Mouse (Mus musculus) forebrain, postnatal 0 days (tissue): Measurements from ENCODE around the gene Actn3. TPM values are rescaled to one million over a fixed set of nuclear protein-coding genes. Genes with fewer than 3 reads are reported as not detected.
A peak's percentile ranks its signal among the peaks of the same experiment; 100 is the strongest.

ENCODE experiments used
- ATAC-seq: fragments of 200-750 bp; cut with Nextera tagmentation; 2 replicates; pipeline ENCODE4 v1.8.0; 2017; ENCODE audit warnings: mild to moderate bottlenecking, moderate library complexity
- DNase-seq: peaks from one replicate; pipeline ENCODE4 v3.0.0-alpha.2; 2015
- H3K27ac ChIP-seq: fragments of 300-500 bp; sonication (generic); 2 replicates; pipeline ENCODE4 v1.5.1; 2014; ENCODE audit warnings: low read depth, mild to moderate bottlenecking, antibody characterized with exemption, low read length, moderate library complexity, mixed read lengths
- H3K27me3 ChIP-seq: fragments of 300-500 bp; sonication (generic); 2 replicates; pipeline ENCODE4 v1.6.1; 2014; ENCODE audit warnings: mild to moderate bottlenecking, low read length, mixed read lengths; ENCODE audit not compliant: insufficient read depth
- H3K36me3 ChIP-seq: fragments of 300-500 bp; sonication (generic); 2 replicates; pipeline ENCODE4 v1.6.1; 2014; ENCODE audit warnings: mild to moderate bottlenecking, moderate library complexity; ENCODE audit not compliant: insufficient read depth
- H3K4me1 ChIP-seq: fragments of 300-500 bp; sonication (generic); 2 replicates; pipeline ENCODE4 v1.6.1; 2014; ENCODE audit warnings: antibody characterized with exemption; ENCODE audit not compliant: insufficient read depth
- H3K4me2 ChIP-seq: fragments of 300-500 bp; sonication (generic); 2 replicates; pipeline ENCODE4 v1.6.1; 2014; ENCODE audit warnings: low read depth, mild to moderate bottlenecking, moderate library complexity
- H3K4me3 ChIP-seq: fragments of 300-500 bp; sonication (generic); 2 replicates; pipeline ENCODE4 v1.5.1; 2014; ENCODE audit warnings: low read depth, low read length, mixed read lengths
- H3K9ac ChIP-seq: fragments of 300-500 bp; sonication (generic); 2 replicates; pipeline ENCODE4 v1.6.1; 2014; ENCODE audit warnings: mild to moderate bottlenecking
- H3K9me3 ChIP-seq: fragments of 300-500 bp; sonication (generic); 2 replicates; pipeline ENCODE4 v1.6.1; 2016; ENCODE audit warnings: low read length
- CTCF ChIP-seq: sonication (generic); IDR thresholded peaks from 2 replicates; pipeline ENCODE4 v1.5.1; 2016; ENCODE audit warnings: antibody characterized with exemption, control low read depth, low read depth
- WGBS: fragments of 180-500 bp; shearing (Covaris S2); extraction: QIAGEN DNeasy Blood & Tissue Kit; methylation state at CpG from one replicate; pipeline ENCODE4 v1.1.7; 2014; 5-methylcytosine and 5-hydroxymethylcytosine counted together
- polyA plus RNA-seq: library from polyadenylated mRNA; unstranded; fragments of >200 nt; fragmentation: Nextera tagmentation; extraction: Ambion mirVana; gene quantifications from 2 replicates; pipeline ENCODE4 v1.2.1, GENCODE M21; 2015
- total RNA-seq: library from RNA; depleted of rRNA; stranded (reverse); fragments of >200 nt; gene quantifications from 2 replicates; pipeline ENCODE4 v1.2.3, GENCODE M21; 2014; rRNA removed

Gene Actn3
- total RNA-seq: 2.6 and 5.1 TPM in 2 replicates
- polyA plus RNA-seq: 1.8 and 2.2 TPM in 2 replicates

DNA sequence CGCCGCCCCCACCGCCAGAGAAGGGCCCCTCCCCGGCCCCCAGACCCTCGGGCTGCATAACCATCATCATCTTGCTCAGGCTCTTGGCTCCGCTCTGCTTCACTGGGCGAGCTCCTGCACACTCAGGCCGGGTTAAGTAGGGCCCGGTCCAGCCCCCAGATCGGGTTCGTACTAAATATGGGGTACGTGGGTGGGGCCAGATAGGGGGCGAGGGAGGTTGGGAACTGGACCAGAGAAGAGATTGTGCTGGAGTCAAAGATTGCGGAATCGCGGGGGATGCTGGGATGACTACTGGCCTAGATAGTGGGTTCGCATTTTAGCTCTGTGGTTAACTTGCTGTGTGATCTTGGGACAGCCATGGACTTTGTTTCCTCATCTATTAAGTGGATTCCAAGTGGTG lies at the start of gene Actn3:
Gene Actn3, minus strand, starts transcription at position 125 of the 400 bp plus-strand sequence.
- H3K27me3 ChIP-seq: no peaks in the 10 kb centered on the region
- peak within 1 kb of the TSS; percentile 72 for H3K27ac ChIP-seq
- peak within 1 kb of the TSS; percentile 82 for H3K4me3 ChIP-seq
- no peaks in the 10 kb centered on the region for H3K4me1 ChIP-seq
- H3K36me3 ChIP-seq: no peaks in the 10 kb centered on the region
- WGBS: 5% methylated on average over 17 of the region's 17 CpGs
- peak within 1 kb of the TSS; percentile 74 for H3K9ac ChIP-seq
- H3K4me2 ChIP-seq: peak within 1 kb of the TSS; percentile 80
- TF ChIP-seq CTCF: no peak
- no peak; the same call in 1 of the 2 replicates for ATAC-seq
- H3K9me3 ChIP-seq: no peaks in the 10 kb centered on the region
- DNase-seq: no peak

DNA sequence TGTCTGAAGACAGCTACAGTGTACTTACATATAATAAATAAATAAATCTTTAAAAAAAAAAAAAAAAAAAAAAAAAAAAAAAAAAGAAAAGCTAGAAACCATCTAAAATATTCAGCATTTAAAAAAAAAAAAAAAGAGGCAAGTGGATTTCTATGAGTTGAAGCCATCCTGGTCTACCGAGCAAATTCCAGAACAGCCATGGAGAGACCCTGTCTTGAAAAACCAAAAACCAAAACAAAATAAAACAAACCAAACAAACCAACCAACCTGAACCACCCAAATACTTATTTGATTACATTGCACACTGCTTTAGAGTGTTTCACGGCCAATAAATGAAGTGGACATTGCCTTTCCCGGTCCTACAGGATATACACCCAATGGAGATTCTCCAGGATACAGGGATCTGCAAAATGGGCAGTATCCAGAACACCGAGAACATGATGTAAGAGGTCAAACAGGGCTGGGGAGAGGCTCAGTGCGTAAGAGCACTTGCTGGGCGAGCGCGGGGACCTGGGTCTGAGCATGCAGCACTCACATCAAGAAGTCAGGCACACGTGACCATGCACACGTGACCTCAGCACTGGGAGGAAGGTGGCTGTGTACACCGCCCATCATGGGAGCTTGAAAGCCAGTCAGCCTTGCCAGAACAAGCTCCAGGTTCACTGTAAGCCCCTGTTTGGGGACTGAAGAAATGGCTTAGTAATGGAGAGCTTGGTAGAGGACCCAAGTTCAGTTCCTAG lies 47.6 kb upstream of the Actn3 start:
- no peak for ATAC-seq
- H3K4me3 ChIP-seq: no peak overlapping the region
- no peak overlapping the region for H3K4me2 ChIP-seq
- peaks cover 41% of the 10 kb centered on the region for H3K36me3 ChIP-seq
- no peaks in the 10 kb centered on the region for H3K27me3 ChIP-seq
- no peak overlapping the region for H3K27ac ChIP-seq
- 97% methylated on average over 11 of the region's 11 CpGs for WGBS
- no peak for DNase-seq
- no peak overlapping the region for H3K9ac ChIP-seq
- TF ChIP-seq CTCF: no peak
- H3K4me1 ChIP-seq: 0 out of 2 replicates have a peak, but pooled peaks cover 8% of the 10 kb centered on the region
- H3K9me3 ChIP-seq: no peaks in the 10 kb centered on the region

DNA sequence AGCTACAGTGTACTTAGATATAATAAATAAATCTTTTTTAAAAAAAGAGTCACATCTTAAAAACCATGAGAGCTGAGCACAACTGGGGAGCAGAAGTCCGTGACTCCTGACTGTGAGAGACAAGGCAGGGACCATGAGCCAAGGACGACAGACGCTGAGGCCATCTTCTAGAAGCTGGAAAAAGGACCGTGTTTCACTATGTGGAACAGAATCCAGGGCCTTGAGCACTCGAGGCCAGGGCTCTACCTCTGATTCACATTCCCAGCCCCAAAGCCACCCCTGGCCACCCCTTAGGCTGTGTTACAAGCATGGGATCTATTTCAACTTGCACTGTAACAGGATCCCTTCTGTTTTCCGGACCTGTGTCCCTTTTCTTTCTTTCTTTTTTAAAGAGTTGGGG lies 41.9 kb upstream of the Actn3 start:
- H3K9me3 ChIP-seq: no peaks in the 10 kb centered on the region
- no peaks in the 10 kb centered on the region for H3K27me3 ChIP-seq
- H3K4me2 ChIP-seq: no peak overlapping the region
- TF ChIP-seq CTCF: no peak
- ATAC-seq (no peak), DNase-seq (no peak)
- H3K36me3 ChIP-seq: peaks cover 91% of the 10 kb centered on the region
- 83% methylated on average over 6 of the region's 6 CpGs for WGBS
- no peaks in the 10 kb centered on the region for H3K4me1 ChIP-seq
- H3K27ac ChIP-seq: no peak overlapping the region
- no peak overlapping the region for H3K4me3 ChIP-seq
- no peak overlapping the region for H3K9ac ChIP-seq

- Histone ChIP-seq H3K4me3 (no peak overlapping the region), H3K4me1 (no peaks in the 10 kb centered on the region), H3K9me3 (no peaks in the 10 kb centered on the region), H3K27me3 (no peaks in the 10 kb centered on the region), H3K27ac (no peak overlapping the region), H3K4me2 (no peak overlapping the region), H3K9ac (no peak overlapping the region), H3K36me3 (peaks cover 96% of the 10 kb centered on the region)
- no peak for DNase-seq
- TF ChIP-seq CTCF: no peak
- WGBS: 91% methylated on average over 10 of the region's 10 CpGs
- no peak for ATAC-seq
Observed at GRCm38 (mm10) chr19:4916827-4917226, 39.1 kb upstream of the Actn3 start.

DNA sequence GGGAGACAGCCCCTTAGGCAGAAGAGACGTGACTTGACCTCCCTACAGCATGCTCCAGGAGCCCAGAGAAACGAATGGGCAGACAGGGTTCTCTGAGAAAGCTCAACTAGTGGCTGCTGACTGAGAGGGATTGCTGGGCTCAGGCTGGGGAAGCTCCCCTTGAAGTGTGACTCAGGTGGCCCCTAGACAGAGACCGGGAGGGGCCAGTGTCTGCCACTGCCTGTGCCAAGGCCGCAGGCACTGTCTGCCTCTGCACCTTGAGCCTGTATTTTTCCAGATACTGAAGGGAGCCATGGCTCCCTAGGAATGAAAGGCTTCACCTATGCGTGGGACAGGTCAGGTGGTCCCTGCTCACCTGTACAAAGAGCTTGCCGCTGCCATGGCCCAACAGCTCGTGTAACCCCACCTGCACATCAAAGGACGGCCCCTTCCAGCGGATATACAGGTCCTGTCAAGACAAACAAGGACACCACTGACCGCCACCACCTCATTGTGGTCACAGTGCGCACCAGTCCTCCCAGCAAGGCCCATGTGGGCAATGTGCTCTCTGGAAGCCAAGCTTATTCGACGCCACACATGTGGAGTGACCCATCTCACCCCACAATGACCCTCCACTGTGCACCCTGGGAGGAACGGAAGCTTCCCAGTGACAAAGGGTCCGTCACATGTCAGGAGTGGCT lies 38.4 kb upstream of the Actn3 start:
- TF ChIP-seq CTCF: no peak
- H3K9ac ChIP-seq: no peak overlapping the region
- no peak overlapping the region for H3K4me2 ChIP-seq

DNA sequence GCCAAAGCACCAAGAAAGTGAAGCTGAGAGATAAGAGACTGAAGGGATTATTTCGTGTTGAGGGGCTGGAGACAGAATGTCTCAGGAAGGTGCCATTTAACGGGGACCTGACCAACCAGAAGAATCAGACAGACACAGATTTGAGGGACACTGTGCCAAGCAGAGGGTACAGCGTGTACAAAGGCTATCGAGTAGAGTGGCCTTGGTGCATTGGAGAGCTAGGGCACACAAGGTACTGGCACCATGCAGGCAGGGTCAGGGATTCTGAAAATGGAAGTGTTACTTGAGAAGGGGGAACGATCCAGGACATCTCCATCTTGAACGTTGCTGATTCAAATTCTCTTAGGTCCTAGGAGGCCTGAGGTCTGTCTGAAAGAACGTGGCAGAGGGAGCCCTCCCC lies 31.7 kb upstream of the Actn3 start:
- H3K9ac ChIP-seq: no peak overlapping the region
- ATAC-seq: no peak
- WGBS: 95% methylated on average over 7 of the region's 7 CpGs
- H3K27me3 ChIP-seq: no peaks in the 10 kb centered on the region
- H3K4me2 ChIP-seq: no peak overlapping the region
- H3K36me3 ChIP-seq: peaks cover 57% of the 10 kb centered on the region
- no peak for DNase-seq
- no peaks in the 10 kb centered on the region for H3K9me3 ChIP-seq
- no peak for TF ChIP-seq CTCF
- H3K4me3 ChIP-seq: no peak overlapping the region
- H3K27ac ChIP-seq: no peak overlapping the region
- H3K4me1 ChIP-seq: no peaks in the 10 kb centered on the region; the same call in 1 of the 2 replicates

More for the DNA sequence above, 38.4 kb upstream of the Actn3 start:
- Histone ChIP-seq H3K4me3 (no peak overlapping the region), H3K4me1 (no peaks in the 10 kb centered on the region), H3K27ac (no peak overlapping the region), H3K9me3 (no peaks in the 10 kb centered on the region), H3K36me3 (peaks cover 96% of the 10 kb centered on the region), H3K27me3 (no peaks in the 10 kb centered on the region)
- 94% methylated on average over 15 of the region's 15 CpGs for WGBS
- no peak for DNase-seq
- ATAC-seq: no peak

GRCm38 (mm10) chr19:4908107-4908506 lies 30.4 kb upstream of the Actn3 start:
- TF ChIP-seq CTCF: peak; percentile 76
- Histone ChIP-seq H3K9me3 (no peaks in the 10 kb centered on the region), H3K27me3 (no peaks in the 10 kb centered on the region), H3K4me1 (no peaks in the 10 kb centered on the region; the same call in 1 of the 2 replicates), H3K4me2 (no peak overlapping the region), H3K36me3 (peaks cover 47% of the 10 kb centered on the region), H3K27ac (no peak overlapping the region), H3K4me3 (no peak overlapping the region), H3K9ac (no peak overlapping the region)
- WGBS: 75% methylated on average over 4 of the region's 4 CpGs
- no peak for ATAC-seq
- peak; percentile 29 for DNase-seq
